Mouse (Mus musculus) heart, postnatal 0 days (tissue): ENCODE results near the gene Mrgpra1.

Source experiments
- CTCF ChIP-seq: IDR thresholded peaks from 2 replicates; pipeline ENCODE4 v1.5.1; 2016; ENCODE audit warnings: antibody characterized with exemption, control low read depth, low read depth
- EP300 ChIP-seq: IDR thresholded peaks from 2 replicates; pipeline ENCODE4 v1.6.1; 2016; ENCODE audit warnings: antibody characterized with exemption, low read depth

GRCm38 (mm10) chr7:47348421-47348820 is 5.6 kb downstream of the Mrgpra1 start:
- TF ChIP-seq CTCF (no peak), EP300 (no peak)
